Mouse (Mus musculus) stomach, adult 2 months (tissue): Measurements from ENCODE around the gene 1700029I15Rik. TPM values are rescaled to one million over a fixed set of nuclear protein-coding genes. Genes with fewer than 3 reads are reported as not detected.

Source experiments
- polyA plus RNA-seq: library from polyadenylated mRNA; depleted of rRNA; stranded (reverse); fragments of >200 nt; gene quantifications from 2 replicates; pipeline ENCODE4 v1.2.3, GENCODE M21; 2012; rRNA removed

1700029I15Rik gene
- polyA plus RNA-seq, result 1.9 and 4.2 TPM in 2 replicates

DNA sequence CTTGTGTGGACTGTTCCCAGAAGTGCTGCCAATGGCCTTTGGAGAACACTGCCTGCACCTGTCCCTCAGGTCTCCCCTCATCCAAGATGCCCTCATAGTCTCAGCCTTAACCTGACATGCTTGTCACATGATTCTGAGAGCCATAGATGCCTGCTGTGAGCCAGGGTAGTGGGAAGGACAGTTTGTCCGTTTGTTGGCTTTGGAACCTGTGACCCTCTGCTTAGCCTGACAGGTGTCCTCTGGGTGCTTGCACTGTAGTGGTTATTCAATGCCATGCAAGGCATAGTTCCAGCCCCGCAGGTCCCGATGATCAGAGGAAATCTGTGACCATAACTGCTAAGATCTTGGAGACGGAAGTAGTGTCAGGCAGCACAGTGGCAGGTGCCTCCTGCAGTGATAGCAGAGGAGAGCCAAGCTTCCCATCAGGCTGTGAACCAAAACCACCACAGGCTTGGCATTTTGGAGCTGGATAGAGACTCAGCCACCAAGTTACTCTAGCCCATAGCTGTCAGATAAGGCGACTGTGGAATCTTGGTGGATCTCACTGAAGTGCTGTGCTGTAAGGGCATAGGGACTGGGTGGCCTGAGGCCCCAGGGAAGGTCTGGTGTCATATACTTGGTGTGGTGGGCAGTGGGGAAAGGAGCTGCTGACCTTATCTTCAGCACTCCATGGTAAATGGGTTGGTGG, at the start of gene 1700029I15Rik:
TSS of gene 1700029I15Rik (plus strand) at position 638 of the 688 bp plus-strand sequence.

DNA sequence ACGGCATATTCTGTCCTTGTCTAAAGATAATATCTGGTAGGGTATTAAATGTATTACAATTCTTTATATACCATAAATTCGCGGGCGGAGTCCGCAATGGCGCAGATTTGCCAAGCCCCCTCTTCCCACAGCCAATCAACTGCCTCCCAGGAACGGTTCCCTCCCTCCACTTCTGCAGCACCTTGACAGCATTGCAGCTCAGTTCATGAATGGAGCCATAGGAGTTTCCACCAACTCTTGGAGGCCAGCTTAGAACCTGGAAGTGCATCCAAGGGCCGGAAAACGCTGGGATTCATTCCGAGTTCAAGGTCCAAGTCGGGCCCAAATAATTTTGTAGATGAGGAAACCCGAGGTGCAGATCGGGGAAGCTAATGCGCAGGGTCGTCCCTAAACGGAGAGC, 7.8 kb upstream of the 1700029I15Rik start, which contains the start of the genes Pex16 and Large2:
TSS of gene Pex16 (plus strand) at position 163 of the 400 bp plus-strand sequence.
TSS of gene Large2 (minus strand) at position 356 of the 400 bp plus-strand sequence.

DNA sequence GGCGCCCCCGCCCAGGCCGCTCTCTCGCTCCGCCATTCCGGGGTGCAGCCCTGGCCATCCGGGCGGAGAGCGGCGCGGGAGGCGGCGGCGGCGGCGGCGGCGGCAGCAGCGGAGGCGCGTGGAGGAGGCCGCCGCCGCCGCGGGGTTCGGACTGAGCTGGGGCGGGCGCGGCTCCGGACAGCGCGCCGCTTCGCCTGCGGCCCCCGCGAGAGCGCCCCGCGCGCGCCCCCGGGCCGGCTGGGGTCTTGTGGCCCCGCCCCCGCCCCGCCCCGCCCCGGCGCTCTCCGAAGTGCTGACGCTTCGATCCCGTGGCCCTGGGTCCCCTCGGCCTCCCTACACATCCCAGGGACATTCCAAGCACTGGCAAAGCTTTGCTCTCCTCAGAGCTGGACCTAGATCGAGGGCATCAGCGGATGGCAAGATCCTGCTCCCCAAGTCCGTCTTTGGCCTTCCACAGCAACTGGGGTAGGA, 18.8 kb downstream of the 1700029I15Rik start, which contains the start of gene Mapk8ip1:
TSS of gene Mapk8ip1 (minus strand) at position 173 of the 471 bp plus-strand sequence.

DNA sequence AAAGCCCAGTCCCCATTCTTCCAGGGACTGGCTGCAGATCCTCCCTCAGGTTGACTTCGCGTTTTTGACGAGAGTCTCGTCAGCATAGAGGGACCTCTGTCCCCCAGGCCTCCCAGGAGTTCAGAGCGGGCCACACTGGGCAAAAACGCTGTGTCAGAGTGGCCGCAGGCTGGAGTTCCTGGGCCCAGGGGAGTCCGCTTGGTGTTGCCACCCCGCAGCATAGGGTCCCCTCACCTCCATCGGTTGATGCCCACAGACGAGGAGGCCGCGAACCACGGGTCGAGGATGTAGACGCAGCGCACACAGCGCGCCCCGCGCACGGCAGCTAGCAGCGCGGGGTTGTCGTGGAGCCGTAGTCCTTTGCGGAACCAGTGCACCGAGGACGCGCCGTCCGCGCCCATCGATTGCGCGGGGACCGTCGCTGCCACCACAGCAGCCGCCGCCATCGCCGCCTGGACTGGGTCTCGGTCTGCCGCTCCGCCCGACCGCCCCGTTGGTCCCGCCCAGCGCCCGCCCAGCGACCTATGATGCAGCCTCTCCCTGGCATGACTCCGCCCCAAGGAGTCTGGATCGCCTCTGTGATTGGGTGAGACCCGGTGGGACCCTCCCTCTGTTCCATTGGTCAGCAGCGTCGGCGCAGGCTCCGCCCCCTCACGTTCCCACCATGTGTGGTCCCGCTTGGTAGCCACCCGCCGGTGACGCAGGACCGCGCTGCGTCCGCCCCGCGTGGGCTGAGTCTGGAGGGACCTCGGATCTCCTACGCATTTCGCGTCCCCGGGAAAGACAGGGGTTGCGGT, 51.4 kb downstream of the 1700029I15Rik start, which contains the start of gene Cry2:
TSS of gene Cry2 (minus strand) at position 466 of the 797 bp plus-strand sequence.

Other genes with a start within 250 kb of the 1700029I15Rik start
- gene Pex16, start 7.9 kb upstream of the 1700029I15Rik start, polyA plus RNA-seq, result 28.4 and 37.6 TPM in 2 replicates
- gene Large2, start 7.7 kb upstream of the 1700029I15Rik start, polyA plus RNA-seq, result 18.8 and 24.3 TPM in 2 replicates
- 9.8 and 13.1 TPM in 2 replicates for gene Mapk8ip1, start 18.7 kb downstream of the 1700029I15Rik start, polyA plus RNA-seq
- 5.8 and 6.1 TPM in 2 replicates for gene Cry2, start 51.5 kb downstream of the 1700029I15Rik start, polyA plus RNA-seq
- 101 and 119 TPM in 2 replicates for gene Slc35c1, start 78.0 kb downstream of the 1700029I15Rik start, polyA plus RNA-seq
- gene Chst1, start 217.2 kb downstream of the 1700029I15Rik start, polyA plus RNA-seq, result 3.6 and 5.4 TPM in 2 replicates